Mouse (Mus musculus) mouse trophoblast stem cell (cell line): ENCODE results near the gene Mmp15.
"Not testable (repeated sequence)": the region's sequence is repeated elsewhere in the genome, so short reads cannot be mapped to it uniquely, and the experiment has no call there.

ENCODE experiments used
- in situ Hi-C, 2 experiments: fragments of 300-500 bp; cut with MseI, MboI; formaldehyde crosslinking; loops; 2 replicates in 1 of 2; 3 replicates in 1 of 2; pipeline ENCODE4 v1.15.1; 2025

Mmp15 gene

GRCm38 (mm10) chr8:95376309-95376999 is 24.4 kb downstream of the Mmp15 start:
- in situ Hi-C loops, result no loop called here

- in situ Hi-C loops, result no loop called here
These were observed 25.0 kb downstream of the Mmp15 start for GRCm38 (mm10) chr8:95377101-95377500.

GRCm38 (mm10) chr8:95377863-95378291 is 25.8 kb downstream of the Mmp15 start:
- in situ Hi-C loops, result no loop called here

- in situ Hi-C loops, result not testable (repeated sequence)
These were observed 26.9 kb downstream of the Mmp15 start for GRCm38 (mm10) chr8:95378928-95379327.

GRCm38 (mm10) chr8:95380953-95381352 is 28.9 kb downstream of the Mmp15 start:
- in situ Hi-C loops, result no loop called here

- in situ Hi-C loops, result no loop called here
These were observed 29.5 kb downstream of the Mmp15 start for GRCm38 (mm10) chr8:95381595-95381994.

GRCm38 (mm10) chr8:95384501-95384900 is 32.4 kb downstream of the Mmp15 start:
- in situ Hi-C loops, result no loop called here

- in situ Hi-C loops, result no loop called here
These were observed 34.0 kb downstream of the Mmp15 start for GRCm38 (mm10) chr8:95386037-95386436.

- in situ Hi-C loops, result no loop called here
These were observed 35.2 kb downstream of the Mmp15 start for GRCm38 (mm10) chr8:95387221-95387620.

- in situ Hi-C loops, result no loop called here
These were observed 35.9 kb downstream of the Mmp15 start for GRCm38 (mm10) chr8:95387936-95388335.

GRCm38 (mm10) chr8:95390312-95390711 is 38.2 kb downstream of the Mmp15 start:
- in situ Hi-C loops, result no loop called here

GRCm38 (mm10) chr8:95391101-95391500 is 39.0 kb downstream of the Mmp15 start:
- in situ Hi-C loops, result no loop called here

- in situ Hi-C loops, result no loop called here
These were observed 40.5 kb downstream of the Mmp15 start for GRCm38 (mm10) chr8:95392604-95393003.

- in situ Hi-C loops, result no loop called here
These were observed 43.3 kb downstream of the Mmp15 start for GRCm38 (mm10) chr8:95395186-95395918.

- in situ Hi-C loops, result no loop called here
These were observed 44.7 kb downstream of the Mmp15 start for GRCm38 (mm10) chr8:95396752-95397151.

GRCm38 (mm10) chr8:95397201-95397600 is 45.1 kb downstream of the Mmp15 start:
- in situ Hi-C loops, result no loop called here

GRCm38 (mm10) chr8:95399131-95399530 is 47.1 kb downstream of the Mmp15 start:
- in situ Hi-C loops, result no loop called here

- in situ Hi-C loops, result no loop called here
These were observed 49.0 kb downstream of the Mmp15 start for GRCm38 (mm10) chr8:95401091-95401490.

GRCm38 (mm10) chr8:95409518-95409917 is 57.5 kb downstream of the Mmp15 start:
- in situ Hi-C loops, result no loop called here

GRCm38 (mm10) chr8:95411309-95411972 is 59.4 kb downstream of the Mmp15 start:
- in situ Hi-C loops, result no loop called here

- in situ Hi-C loops, result loop anchor here in 1 of 2 experiments (10.0 kb wide), 1 partner anchor 68 kb away; the partner anchor contains the start of gene Mmp15
These were observed 70.2 kb downstream of the Mmp15 start for GRCm38 (mm10) chr8:95422193-95422810.
